Mouse (Mus musculus): ENCODE measurements around the gene Tnnc2. TPM values are rescaled to one million over a fixed set of nuclear protein-coding genes. Genes with fewer than 3 reads are reported as not detected.

Tnnc2 gene
- polyA plus RNA-seq, 1 experiment from 2014 or later, result 6.5 TPM

GRCm38 (mm10) chr2:164781876-164782275 lies 2.1 kb upstream of the Tnnc2 start:
- Histone ChIP-seq H3K27ac (ENCODE audit: low read depth) (no peak overlapping the region), H3K9me3 (ENCODE audit: low read length) (no peaks in the 10 kb centered on the region), H3K4me2 (ENCODE audit: low read depth, low read length) (no peak overlapping the region), H3K36me3 (replicated peaks; ENCODE audit: insufficient read depth, low read length) (no peaks in the 10 kb centered on the region), H3K9ac (replicated peaks) (no peak overlapping the region), H3K4me1 (ENCODE audit: insufficient read depth) (peaks cover 19% of the 10 kb centered on the region), H3K27me3 (ENCODE audit: insufficient read depth, low read length) (no peaks in the 10 kb centered on the region), H3K4me3 (ENCODE audit: low read depth, low read length) (no peak overlapping the region)
- DNase-seq (no peak), ATAC-seq (no peak)
- TF ChIP-seq EP300 (IDR thresholded peaks at IDR 0.05; ENCODE audit: low read depth) (no peak), CTCF (IDR thresholded peaks at IDR 0.05; ENCODE audit: low read depth) (no peak)
- 78% methylated on average over 4 of the region's 4 CpGs for WGBS (ENCODE audit: insufficient replicate concordance)

GRCm38 (mm10) chr2:164778809-164779208 lies 958 bp downstream of the Tnnc2 start:
- H3K27ac ChIP-seq (ENCODE audit: low read depth), result no peak overlapping the region
- H3K9me3 ChIP-seq (ENCODE audit: low read length), result no peaks in the 10 kb centered on the region
- H3K4me1 ChIP-seq (ENCODE audit: insufficient read depth), result peaks cover 3% of the 10 kb centered on the region
- WGBS (ENCODE audit: insufficient replicate concordance), result 79% methylated on average over 7 of the region's 7 CpGs
- H3K4me3 ChIP-seq (ENCODE audit: low read depth, low read length), result no peak overlapping the region
- peaks cover 6% of the 10 kb centered on the region; the same call in 1 of the 2 replicates for H3K27me3 ChIP-seq (ENCODE audit: insufficient read depth, low read length)
- H3K9ac ChIP-seq (replicated peaks), result no peak overlapping the region
- TF ChIP-seq EP300 (IDR thresholded peaks at IDR 0.05; ENCODE audit: low read depth), result no peak
- no peak for TF ChIP-seq CTCF (IDR thresholded peaks at IDR 0.05; ENCODE audit: low read depth)
- H3K36me3 ChIP-seq (replicated peaks; ENCODE audit: insufficient read depth, low read length), result no peaks in the 10 kb centered on the region
- DNase-seq, result no peak
- no peak overlapping the region for H3K4me2 ChIP-seq (ENCODE audit: low read depth, low read length)
- no peak for ATAC-seq

- Histone ChIP-seq H3K9ac (replicated peaks) (no peak overlapping the region), H3K36me3 (replicated peaks; ENCODE audit: insufficient read depth, low read length) (peaks cover 7% of the 10 kb centered on the region; the same call in 1 of the 2 replicates), H3K27ac (ENCODE audit: low read depth) (no peak overlapping the region), H3K4me1 (ENCODE audit: insufficient read depth) (peaks cover 8% of the 10 kb centered on the region), H3K9me3 (ENCODE audit: low read length) (no peaks in the 10 kb centered on the region), H3K4me2 (ENCODE audit: low read depth, low read length) (no peak overlapping the region), H3K27me3 (ENCODE audit: insufficient read depth, low read length) (peaks cover 6% of the 10 kb centered on the region; the same call in 1 of the 2 replicates), H3K4me3 (ENCODE audit: low read depth, low read length) (no peak overlapping the region)
- 88% methylated on average over 11 of the region's 11 CpGs for WGBS (ENCODE audit: insufficient replicate concordance)
- no peak for ATAC-seq
- DNase-seq, result no peak
- TF ChIP-seq EP300 (IDR thresholded peaks at IDR 0.05; ENCODE audit: low read depth), result no peak
- no peak for TF ChIP-seq CTCF (IDR thresholded peaks at IDR 0.05; ENCODE audit: low read depth)
These were observed 1.8 kb downstream of the Tnnc2 start for GRCm38 (mm10) chr2:164778015-164778287.

- Histone ChIP-seq H3K9ac (replicated peaks) (no peak overlapping the region), H3K36me3 (replicated peaks; ENCODE audit: insufficient read depth, low read length) (peaks cover 10% of the 10 kb centered on the region), H3K27me3 (ENCODE audit: insufficient read depth, low read length) (peaks cover 6% of the 10 kb centered on the region; the same call in 1 of the 2 replicates), H3K9me3 (ENCODE audit: low read length) (no peaks in the 10 kb centered on the region), H3K27ac (ENCODE audit: low read depth) (no peak overlapping the region), H3K4me2 (ENCODE audit: low read depth, low read length) (no peak overlapping the region), H3K4me3 (ENCODE audit: low read depth, low read length) (no peak overlapping the region), H3K4me1 (ENCODE audit: insufficient read depth) (peaks cover 8% of the 10 kb centered on the region)
- no peak for TF ChIP-seq CTCF (IDR thresholded peaks at IDR 0.05; ENCODE audit: low read depth)
- no peak for TF ChIP-seq EP300 (IDR thresholded peaks at IDR 0.05; ENCODE audit: low read depth)
- no peak for ATAC-seq
- 79% methylated on average over 30 of the region's 30 CpGs for WGBS (ENCODE audit: insufficient replicate concordance)
- DNase-seq, result no peak
These were observed 2.3 kb downstream of the Tnnc2 start for GRCm38 (mm10) chr2:164777246-164778014.

- TF ChIP-seq CTCF (IDR thresholded peaks at IDR 0.05; ENCODE audit: low read depth), result no peak
- TF ChIP-seq EP300 (IDR thresholded peaks at IDR 0.05; ENCODE audit: low read depth), result no peak
- no peak for ATAC-seq
- Histone ChIP-seq H3K4me1 (ENCODE audit: insufficient read depth) (peaks cover 13% of the 10 kb centered on the region), H3K4me3 (ENCODE audit: low read depth, low read length) (no peak overlapping the region), H3K27me3 (ENCODE audit: insufficient read depth, low read length) (peaks cover 6% of the 10 kb centered on the region; the same call in 1 of the 2 replicates), H3K9me3 (ENCODE audit: low read length) (no peaks in the 10 kb centered on the region), H3K4me2 (ENCODE audit: low read depth, low read length) (no peak overlapping the region), H3K9ac (replicated peaks) (no peak overlapping the region), H3K27ac (ENCODE audit: low read depth) (no peak overlapping the region), H3K36me3 (replicated peaks; ENCODE audit: insufficient read depth, low read length) (peaks cover 16% of the 10 kb centered on the region)
- 60% methylated on average over 17 of the region's 17 CpGs for whole genome bisulfite sequencing (ENCODE audit: insufficient replicate concordance)
- no peak for DNase-seq
These were observed 3.0 kb downstream of the Tnnc2 start for GRCm38 (mm10) chr2:164776801-164777200.

- 83% methylated on average over 6 of the region's 6 CpGs for WGBS (ENCODE audit: insufficient replicate concordance)
- Histone ChIP-seq H3K4me2 (ENCODE audit: low read depth, low read length) (no peak overlapping the region), H3K9me3 (ENCODE audit: low read length) (no peaks in the 10 kb centered on the region), H3K27ac (ENCODE audit: low read depth) (no peak overlapping the region), H3K36me3 (replicated peaks; ENCODE audit: insufficient read depth, low read length) (peaks cover 23% of the 10 kb centered on the region), H3K9ac (replicated peaks) (no peak overlapping the region), H3K4me3 (ENCODE audit: low read depth, low read length) (no peak overlapping the region), H3K4me1 (ENCODE audit: insufficient read depth) (peaks cover 19% of the 10 kb centered on the region), H3K27me3 (ENCODE audit: insufficient read depth, low read length) (peaks cover 6% of the 10 kb centered on the region; the same call in 1 of the 2 replicates)
- no peak for ATAC-seq
- TF ChIP-seq EP300 (IDR thresholded peaks at IDR 0.05; ENCODE audit: low read depth) (no peak), CTCF (IDR thresholded peaks at IDR 0.05; ENCODE audit: low read depth) (no peak)
- DNase-seq, result no peak
These were observed 3.6 kb downstream of the Tnnc2 start for GRCm38 (mm10) chr2:164776130-164776529.
